Mouse (Mus musculus) limb, embryonic 11.5 days (tissue): ENCODE results near the gene Git1. TPM values are rescaled to one million over a fixed set of nuclear protein-coding genes. Genes with fewer than 3 reads are reported as not detected.

Source experiments
- ATAC-seq: fragments of 200-750 bp; cut with Nextera tagmentation; 2 replicates; pipeline ENCODE4 v1.8.0; 2017; ENCODE audit warnings: low read depth; ENCODE audit not compliant: insufficient number of reproducible peaks, low FRiP score, low TSS enrichment
- DNase-seq: peaks from one replicate; pipeline ENCODE4 v3.0.0-alpha.2; 2015; ENCODE audit warnings: low spot score
- H3K27ac ChIP-seq: fragments of 300-500 bp; sonication (generic); replicated peaks from 2 replicates; pipeline ENCODE4 v1.5.1; 2014; ENCODE audit warnings: low read depth, mild to moderate bottlenecking, low read length
- H3K27me3 ChIP-seq: fragments of 300-500 bp; sonication (generic); 2 replicates; pipeline ENCODE4 v1.6.1; 2014; ENCODE audit warnings: mild to moderate bottlenecking, low read length, mixed read lengths; ENCODE audit not compliant: control insufficient read depth, insufficient read depth
- H3K36me3 ChIP-seq: fragments of 300-500 bp; sonication (generic); 2 replicates; pipeline ENCODE4 v1.6.1; 2014; ENCODE audit warnings: mild to moderate bottlenecking, low read length, moderate library complexity, mixed read lengths; ENCODE audit not compliant: control insufficient read depth, insufficient read depth
- H3K4me1 ChIP-seq: fragments of 300-500 bp; sonication (generic); 2 replicates; pipeline ENCODE4 v1.6.1; 2014; ENCODE audit warnings: low read length, mixed read lengths; ENCODE audit not compliant: control insufficient read depth, insufficient read depth
- H3K4me2 ChIP-seq: fragments of 300-500 bp; sonication (generic); 2 replicates; pipeline ENCODE4 v1.6.1; 2014; ENCODE audit warnings: low read depth, mild to moderate bottlenecking, moderate library complexity; ENCODE audit not compliant: severe bottlenecking
- H3K4me3 ChIP-seq: fragments of 300-500 bp; sonication (generic); 2 replicates; pipeline ENCODE4 v1.5.1; 2014; ENCODE audit warnings: low read depth, low read length
- H3K9ac ChIP-seq: fragments of 300-500 bp; sonication (generic); 2 replicates; pipeline ENCODE4 v1.6.1; 2014; ENCODE audit warnings: mild to moderate bottlenecking, low read length
- H3K9me3 ChIP-seq: fragments of 300-500 bp; sonication (generic); 2 replicates; pipeline ENCODE4 v1.6.1; 2016; ENCODE audit warnings: low read length; ENCODE audit not compliant: control insufficient read depth
- WGBS: fragments of 180-500 bp; shearing (Covaris S2); extraction: QIAGEN DNeasy Blood & Tissue Kit; methylation state at CpG from one replicate; pipeline ENCODE4 v1.1.7; 2014; 5-methylcytosine and 5-hydroxymethylcytosine counted together
- polyA plus RNA-seq: library from polyadenylated mRNA; unstranded; fragments of >200 nt; fragmentation: Nextera tagmentation; extraction: Ambion mirVana; gene quantifications from 2 replicates; pipeline ENCODE4 v1.2.1, GENCODE M21; 2014

Git1 gene
- polyA plus RNA-seq, 1 experiment from 2014 or later, result 16.4 TPM

- Histone ChIP-seq H3K4me2 (no peak overlapping the region), H3K9ac (no peak overlapping the region), H3K27me3 (no peaks in the 10 kb centered on the region), H3K9me3 (no peaks in the 10 kb centered on the region), H3K4me1 (peaks cover 17% of the 10 kb centered on the region), H3K4me3 (no peak overlapping the region), H3K27ac (no peak overlapping the region), H3K36me3 (peaks cover 24% of the 10 kb centered on the region)
- WGBS, result 35% methylated on average over 5 of the region's 5 CpGs
- DNase-seq (peak; percentile 77), ATAC-seq (no peak)
These were observed 8.0 kb downstream of the Git1 start for GRCm38 (mm10) chr11:77501392-77501791.

- ATAC-seq (no peak), DNase-seq (no peak)
- H3K27me3 ChIP-seq, result no peaks in the 10 kb centered on the region
- peaks cover 15% of the 10 kb centered on the region for H3K4me1 ChIP-seq
- H3K4me3 ChIP-seq, result no peak overlapping the region
- no peaks in the 10 kb centered on the region for H3K9me3 ChIP-seq
- no peak overlapping the region for H3K9ac ChIP-seq
- H3K27ac ChIP-seq, result no peak overlapping the region
- peaks cover 28% of the 10 kb centered on the region for H3K36me3 ChIP-seq
- no peak overlapping the region for H3K4me2 ChIP-seq
- WGBS, result 94% methylated on average over 4 of the region's 4 CpGs
These were observed 8.6 kb downstream of the Git1 start for GRCm38 (mm10) chr11:77501971-77502370.

- DNase-seq (no peak), ATAC-seq (no peak)
- peaks cover 28% of the 10 kb centered on the region for H3K36me3 ChIP-seq
- H3K4me2 ChIP-seq, result no peak overlapping the region
- no peak overlapping the region for H3K9ac ChIP-seq
- no peak overlapping the region for H3K27ac ChIP-seq
- H3K4me3 ChIP-seq, result no peak overlapping the region
- H3K27me3 ChIP-seq, result no peaks in the 10 kb centered on the region
- peaks cover 11% of the 10 kb centered on the region; the same call in 1 of the 2 replicates for H3K4me1 ChIP-seq
- WGBS, result 80% methylated on average over 6 of the region's 6 CpGs
- H3K9me3 ChIP-seq, result no peaks in the 10 kb centered on the region
These were observed 9.1 kb downstream of the Git1 start for GRCm38 (mm10) chr11:77502481-77502880.

DNA sequence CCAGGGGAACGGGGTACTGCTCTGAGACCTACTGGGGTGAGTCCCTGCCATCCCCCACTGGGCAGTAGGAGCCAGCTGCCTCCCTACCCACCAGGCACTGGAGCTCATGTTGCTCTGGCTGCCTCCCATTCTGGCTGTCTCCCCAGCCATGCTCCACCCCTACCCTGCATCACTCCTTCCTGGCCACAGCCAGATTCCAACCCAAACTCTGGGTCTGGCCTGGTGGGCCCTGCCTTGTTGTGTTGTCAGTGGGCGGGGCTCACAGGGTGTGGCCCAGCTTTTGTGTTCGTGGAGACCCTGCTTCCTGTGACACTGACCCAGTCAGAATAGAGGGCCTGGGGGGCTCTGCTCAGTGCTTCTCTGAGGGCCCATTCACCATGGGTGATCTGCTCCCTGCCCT, 10.1 kb downstream of the Git1 start:
- no peak overlapping the region for H3K4me3 ChIP-seq
- WGBS, result 83% methylated on average over 3 of the region's 3 CpGs
- ATAC-seq (no peak), DNase-seq (no peak)
- H3K9ac ChIP-seq, result no peak overlapping the region
- no peaks in the 10 kb centered on the region for H3K9me3 ChIP-seq
- peaks cover 12% of the 10 kb centered on the region for H3K4me1 ChIP-seq
- peaks cover 28% of the 10 kb centered on the region for H3K36me3 ChIP-seq
- no peak overlapping the region for H3K27ac ChIP-seq
- no peak overlapping the region for H3K4me2 ChIP-seq
- H3K27me3 ChIP-seq, result no peaks in the 10 kb centered on the region

- Histone ChIP-seq H3K4me1 (peaks cover 11% of the 10 kb centered on the region), H3K4me2 (no peak overlapping the region), H3K27ac (no peak overlapping the region), H3K4me3 (no peak overlapping the region), H3K9me3 (no peaks in the 10 kb centered on the region), H3K36me3 (peaks cover 27% of the 10 kb centered on the region), H3K9ac (no peak overlapping the region), H3K27me3 (no peaks in the 10 kb centered on the region)
- ATAC-seq (no peak), DNase-seq (no peak)
- WGBS, result 96% methylated on average over 19 of the region's 19 CpGs
These were observed 11.0 kb downstream of the Git1 start for GRCm38 (mm10) chr11:77504377-77504776.

DNA sequence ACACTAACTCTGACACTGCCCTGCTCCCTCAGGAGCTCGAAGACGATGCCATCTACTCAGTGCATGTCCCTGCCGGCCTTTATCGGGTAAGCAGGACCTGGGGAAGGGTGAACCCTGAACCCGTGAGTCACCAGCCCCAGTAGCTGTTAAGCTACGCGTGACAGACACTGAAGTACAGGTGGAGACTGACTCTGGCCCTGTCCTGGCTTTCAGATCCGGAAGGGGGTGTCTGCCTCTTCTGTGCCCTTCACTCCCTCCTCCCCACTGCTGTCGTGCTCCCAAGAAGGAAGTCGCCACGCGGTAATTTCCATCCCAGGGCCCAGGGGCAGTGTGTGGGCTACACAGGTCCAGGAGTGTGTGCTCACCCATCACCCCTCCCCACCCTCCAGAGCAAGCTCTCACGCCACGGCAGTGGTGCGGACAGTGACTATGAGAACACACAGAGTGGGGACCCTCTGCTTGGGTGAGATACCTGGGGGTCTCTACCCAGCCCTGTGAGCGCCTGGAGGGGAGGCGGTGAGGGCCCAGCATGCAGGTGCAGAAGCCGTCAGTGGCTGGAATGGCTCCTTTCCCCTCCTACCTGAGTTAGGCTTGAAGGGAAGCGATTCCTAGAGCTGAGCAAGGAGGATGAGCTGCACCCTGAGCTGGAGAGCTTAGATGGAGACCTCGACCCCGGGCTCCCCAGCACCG, 12.1 kb downstream of the Git1 start:
- 90% methylated on average over 22 of the region's 22 CpGs for WGBS
- Histone ChIP-seq H3K4me3 (no peak overlapping the region), H3K36me3 (peaks cover 23% of the 10 kb centered on the region), H3K9ac (no peak overlapping the region), H3K27me3 (no peaks in the 10 kb centered on the region), H3K9me3 (no peaks in the 10 kb centered on the region), H3K4me1 (peaks cover 9% of the 10 kb centered on the region), H3K4me2 (no peak overlapping the region), H3K27ac (no peak overlapping the region)
- DNase-seq (no peak), ATAC-seq (no peak)

GRCm38 (mm10) chr11:77506273-77506672, 12.9 kb downstream of the Git1 start:
- peaks cover 7% of the 10 kb centered on the region for H3K4me1 ChIP-seq
- no peak overlapping the region for H3K27ac ChIP-seq
- no peak overlapping the region for H3K4me2 ChIP-seq
- WGBS, result 83% methylated on average over 14 of the region's 14 CpGs
- DNase-seq, result no peak
- ATAC-seq, result no peak
- peaks cover 23% of the 10 kb centered on the region for H3K36me3 ChIP-seq
- H3K9ac ChIP-seq, result no peak overlapping the region
- no peaks in the 10 kb centered on the region for H3K27me3 ChIP-seq
- H3K9me3 ChIP-seq, result no peaks in the 10 kb centered on the region
- H3K4me3 ChIP-seq, result no peak overlapping the region

DNA sequence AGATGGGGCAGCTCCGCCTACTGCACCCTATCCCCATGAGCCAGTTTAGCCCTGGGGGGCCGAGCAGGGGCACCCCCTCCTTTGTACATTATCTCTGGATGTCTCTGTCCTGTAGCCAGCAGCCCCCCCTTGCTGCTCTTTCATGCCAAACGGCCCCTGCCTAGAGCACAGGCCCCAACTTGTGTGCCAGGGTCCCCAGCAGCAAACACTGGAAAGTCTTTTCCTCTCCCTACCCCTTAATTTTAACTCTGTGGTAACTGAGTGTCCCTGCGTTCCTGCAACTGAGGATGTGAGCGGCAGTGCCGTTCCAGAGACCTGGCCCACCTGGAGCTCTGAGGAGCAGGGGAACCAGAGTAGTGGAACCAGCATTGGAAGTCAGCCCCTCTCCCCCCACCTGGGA, 13.6 kb downstream of the Git1 start:
- peaks cover 7% of the 10 kb centered on the region for H3K4me1 ChIP-seq
- WGBS, result 82% methylated on average over 6 of the region's 6 CpGs
- no peaks in the 10 kb centered on the region for H3K27me3 ChIP-seq
- H3K9me3 ChIP-seq, result no peaks in the 10 kb centered on the region
- H3K4me2 ChIP-seq, result no peak overlapping the region
- no peak overlapping the region for H3K27ac ChIP-seq
- no peak for ATAC-seq
- no peak overlapping the region for H3K4me3 ChIP-seq
- H3K9ac ChIP-seq, result no peak overlapping the region
- peaks cover 23% of the 10 kb centered on the region for H3K36me3 ChIP-seq
- DNase-seq, result no peak

- no peak overlapping the region for H3K4me2 ChIP-seq
- H3K27ac ChIP-seq, result no peak overlapping the region
- H3K4me1 ChIP-seq, result peaks cover 10% of the 10 kb centered on the region
- H3K9ac ChIP-seq, result no peak overlapping the region
- no peaks in the 10 kb centered on the region for H3K27me3 ChIP-seq
- H3K9me3 ChIP-seq, result no peaks in the 10 kb centered on the region
- no peak for ATAC-seq
- 70% methylated on average over 4 of the region's 4 CpGs for WGBS
- peaks cover 23% of the 10 kb centered on the region for H3K36me3 ChIP-seq
- no peak overlapping the region for H3K4me3 ChIP-seq
- DNase-seq, result no peak
These were observed 14.1 kb downstream of the Git1 start for GRCm38 (mm10) chr11:77507426-77507825.
